Mouse (Mus musculus) bone marrow macrophage, adult 2 months (primary cell): ENCODE measurements at regions not wholly inside any gene's neighbourhood (a gene's known extent, or its start where the extent isn't known, plus 50 kb on each side); places are given as distances from the start of the nearest gene placed in this dataset.

Experiments
- H3K27ac ChIP-seq: 2 replicates; pipeline ENCODE4 v1.5.1; 2012; ENCODE audit warnings: low read depth, low read length; ENCODE audit not compliant: insufficient read depth
- H3K4me1 ChIP-seq: 2 replicates; pipeline ENCODE4 v1.6.1; 2012; ENCODE audit warnings: low read length; ENCODE audit not compliant: control insufficient read depth, insufficient read depth
- H3K4me3 ChIP-seq: 2 replicates; pipeline ENCODE4 v1.5.1; 2012; ENCODE audit warnings: mild to moderate bottlenecking, low read length, moderate library complexity; ENCODE audit not compliant: insufficient read depth
- CTCF ChIP-seq: IDR thresholded peaks from 2 replicates; pipeline ENCODE4 v1.5.1; 2012; ENCODE audit warnings: low read depth, mild to moderate bottlenecking, low read length, moderate library complexity
- POLR2A ChIP-seq: IDR thresholded peaks from 2 replicates; pipeline ENCODE4 v1.6.1; 2012; ENCODE audit warnings: mild to moderate bottlenecking, low read depth, low read length, borderline replicate concordance

DNA sequence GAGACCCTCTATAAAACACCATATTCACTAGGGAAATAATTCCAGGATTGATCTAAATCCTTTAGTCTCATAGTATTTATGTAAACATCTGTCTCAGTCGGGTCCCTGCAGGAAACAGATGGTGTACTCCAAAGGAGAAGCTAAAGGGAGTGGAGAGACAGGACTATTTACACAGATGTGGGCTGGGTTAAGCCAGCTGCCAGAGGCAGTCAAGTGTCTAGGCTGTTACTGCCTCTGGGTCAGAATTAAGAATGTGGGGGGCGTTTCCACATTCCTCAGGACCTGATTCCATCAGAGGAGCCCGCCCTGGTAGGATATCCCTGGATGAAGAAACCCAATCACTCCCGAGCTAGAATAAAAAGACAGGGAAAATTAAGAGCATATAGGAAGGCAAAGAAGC lies 380.2 kb upstream of the Auts2 start:
- Histone ChIP-seq H3K27ac (no peak overlapping the region), H3K4me3 (no peak overlapping the region), H3K4me1 (no peaks in the 10 kb centered on the region)
- TF ChIP-seq POLR2A (no peak), CTCF (no peak)

DNA sequence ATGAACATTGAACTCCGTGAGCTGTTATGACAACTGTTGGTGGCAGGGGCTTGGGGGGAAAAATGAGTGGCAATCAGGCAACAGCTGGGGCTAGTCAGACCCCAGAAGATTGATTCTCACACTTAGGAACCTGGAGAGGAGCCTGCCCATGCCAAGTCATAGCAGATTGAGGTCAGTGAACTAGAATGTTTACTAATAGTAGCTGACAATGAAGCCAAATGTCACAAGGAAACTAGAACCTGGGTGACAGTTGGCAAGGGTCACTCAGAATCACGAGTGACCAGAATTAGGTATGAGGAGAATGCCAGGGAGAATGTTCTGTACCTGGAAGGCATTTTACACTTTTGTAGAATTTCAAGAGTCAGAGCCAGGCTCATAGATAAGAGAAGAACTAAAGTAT lies 365.9 kb upstream of the Auts2 start:
- Histone ChIP-seq H3K4me1 (no peaks in the 10 kb centered on the region), H3K27ac (no peak overlapping the region), H3K4me3 (no peak overlapping the region)
- no peak for TF ChIP-seq POLR2A
- TF ChIP-seq CTCF, result no peak

DNA sequence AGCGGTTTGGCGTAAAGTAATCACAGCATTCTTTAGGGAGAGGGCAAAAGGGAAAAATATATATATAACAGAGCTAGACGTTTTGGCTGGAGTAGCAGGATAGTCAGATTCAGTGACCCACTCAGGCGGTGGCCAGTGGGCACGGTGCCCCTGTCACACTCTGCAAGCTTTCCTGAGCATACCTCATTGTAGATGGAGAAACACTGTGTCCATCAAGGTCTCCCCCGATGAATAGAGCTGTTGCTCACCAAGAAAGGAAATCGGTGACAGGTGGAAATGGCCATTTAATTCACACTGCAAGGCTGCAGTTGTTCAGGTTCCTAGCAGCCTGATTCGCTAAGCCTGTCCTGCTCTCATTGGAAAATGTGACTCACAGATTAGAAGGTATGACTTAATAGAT lies 365.1 kb upstream of the Auts2 start:
- Histone ChIP-seq H3K27ac (no peak overlapping the region), H3K4me1 (no peaks in the 10 kb centered on the region), H3K4me3 (no peak overlapping the region)
- TF ChIP-seq CTCF (no peak), POLR2A (no peak)

DNA sequence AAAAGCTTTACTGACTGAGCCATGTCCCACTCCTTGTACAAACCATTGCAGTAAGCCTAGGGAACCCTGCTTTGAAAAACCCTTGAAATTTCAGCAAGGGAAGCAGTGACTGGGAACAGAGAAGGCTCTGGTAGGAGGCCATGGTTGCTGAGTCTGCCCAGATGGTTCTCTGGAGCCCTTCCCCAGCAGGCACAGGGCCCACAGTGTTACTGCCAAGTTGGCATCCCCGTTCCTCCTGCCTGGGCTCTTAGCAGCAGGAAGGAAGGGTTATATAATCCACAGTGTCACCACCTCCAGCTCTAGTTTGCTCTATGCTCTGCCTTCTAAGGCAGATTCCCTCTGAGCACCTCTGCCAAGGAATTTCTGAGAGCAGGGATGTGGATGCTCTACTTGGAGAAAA lies 349.4 kb upstream of the Auts2 start:
- TF ChIP-seq CTCF (no peak), POLR2A (no peak)
- Histone ChIP-seq H3K4me3 (no peak overlapping the region), H3K27ac (no peak overlapping the region), H3K4me1 (no peaks in the 10 kb centered on the region)

DNA sequence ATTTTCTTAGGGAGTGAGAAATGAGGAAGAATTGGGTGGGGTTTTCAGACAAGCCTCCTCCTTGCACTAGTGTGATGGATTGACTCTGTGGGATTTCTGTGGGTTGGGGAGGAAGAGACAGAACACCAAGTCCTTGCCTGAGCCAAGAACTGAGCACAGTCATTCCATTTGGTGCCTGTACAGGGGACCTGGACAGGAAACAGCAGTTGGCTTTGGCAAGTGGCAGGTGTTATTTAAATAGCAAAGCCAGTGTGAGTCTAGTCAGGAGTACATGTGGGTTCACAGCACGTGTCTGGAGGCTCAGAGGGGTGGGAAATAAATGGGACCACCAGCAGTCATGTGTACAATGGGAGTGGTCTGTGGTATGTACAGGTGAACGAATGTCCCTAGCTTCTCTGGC lies 341.0 kb upstream of the Auts2 start:
- Histone ChIP-seq H3K27ac (no peak overlapping the region), H3K4me3 (no peak overlapping the region), H3K4me1 (no peaks in the 10 kb centered on the region)
- no peak for TF ChIP-seq POLR2A
- no peak for TF ChIP-seq CTCF

DNA sequence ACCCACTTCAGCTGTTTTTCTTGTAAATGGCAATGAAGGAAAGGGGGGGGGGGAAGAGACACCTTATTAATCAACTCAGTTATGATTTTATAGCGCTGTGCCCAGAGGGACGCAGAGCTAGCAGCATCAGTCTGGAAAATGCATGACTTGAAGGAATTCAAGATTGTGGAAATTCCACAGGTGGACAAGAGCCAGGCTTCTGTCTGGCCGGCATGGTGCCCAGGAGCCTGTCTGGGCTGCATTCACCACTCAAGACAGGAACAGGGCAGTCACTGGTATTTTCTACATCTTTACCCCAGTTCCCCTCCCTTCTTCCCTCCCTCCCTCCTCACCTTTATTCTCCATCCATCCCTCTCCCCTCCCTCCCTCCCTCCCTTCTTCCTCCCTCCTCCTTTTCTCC lies 339.1 kb upstream of the Auts2 start:
- H3K4me1 ChIP-seq, result no peaks in the 10 kb centered on the region
- no peak overlapping the region for H3K4me3 ChIP-seq
- TF ChIP-seq POLR2A (no peak), CTCF (no peak)
- H3K27ac ChIP-seq, result no peak overlapping the region

DNA sequence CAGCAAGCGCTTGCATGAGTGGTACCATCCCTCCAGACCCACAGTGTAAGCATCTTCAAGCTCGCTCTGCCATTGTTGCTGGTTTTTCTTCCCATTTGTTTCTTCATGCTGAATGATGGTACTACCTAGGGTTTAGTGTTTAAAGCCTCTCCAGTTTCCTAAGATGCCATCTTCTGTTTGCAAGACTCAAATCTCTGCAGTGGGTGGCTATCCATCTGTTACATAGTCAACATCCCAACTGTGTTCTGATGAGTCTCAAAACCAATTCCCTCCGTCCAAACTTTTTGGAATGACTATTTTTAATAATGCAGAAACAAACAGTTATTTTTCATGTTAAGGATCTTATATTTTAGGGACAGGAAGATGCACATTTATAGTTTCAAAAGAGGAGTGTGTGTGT lies 338.0 kb upstream of the Auts2 start:
- Histone ChIP-seq H3K27ac (no peak overlapping the region), H3K4me3 (no peak overlapping the region), H3K4me1 (no peaks in the 10 kb centered on the region)
- no peak for TF ChIP-seq POLR2A
- TF ChIP-seq CTCF, result no peak

DNA sequence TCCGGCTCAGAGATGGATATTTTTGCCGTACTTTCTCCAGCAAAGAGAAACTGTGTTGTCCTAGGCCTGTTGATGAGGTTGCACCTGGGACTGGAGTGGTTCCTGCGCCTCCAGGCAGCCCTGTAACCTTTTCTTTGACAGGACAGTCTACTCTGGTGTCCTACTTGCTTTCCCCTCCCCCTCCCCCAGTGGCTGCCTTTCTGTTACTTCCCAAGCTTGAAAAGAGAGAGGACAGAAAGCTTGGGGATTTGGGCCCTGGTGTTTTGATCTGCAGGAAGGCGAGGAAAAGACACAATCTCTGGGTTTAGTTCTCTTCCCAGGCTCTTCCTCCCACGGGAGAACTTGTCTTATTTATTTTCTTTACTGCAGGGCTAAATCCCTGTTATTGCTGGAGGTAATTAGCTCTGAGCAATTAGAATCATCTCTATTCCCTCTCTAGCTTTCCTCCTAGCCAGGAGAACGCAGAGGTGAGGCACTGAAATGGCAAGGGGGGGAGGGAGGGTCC lies 333.2 kb upstream of the Auts2 start:
- TF ChIP-seq CTCF, result no peak
- TF ChIP-seq POLR2A, result no peak
- Histone ChIP-seq H3K27ac (no peak overlapping the region), H3K4me3 (no peak overlapping the region), H3K4me1 (no peaks in the 10 kb centered on the region)

DNA sequence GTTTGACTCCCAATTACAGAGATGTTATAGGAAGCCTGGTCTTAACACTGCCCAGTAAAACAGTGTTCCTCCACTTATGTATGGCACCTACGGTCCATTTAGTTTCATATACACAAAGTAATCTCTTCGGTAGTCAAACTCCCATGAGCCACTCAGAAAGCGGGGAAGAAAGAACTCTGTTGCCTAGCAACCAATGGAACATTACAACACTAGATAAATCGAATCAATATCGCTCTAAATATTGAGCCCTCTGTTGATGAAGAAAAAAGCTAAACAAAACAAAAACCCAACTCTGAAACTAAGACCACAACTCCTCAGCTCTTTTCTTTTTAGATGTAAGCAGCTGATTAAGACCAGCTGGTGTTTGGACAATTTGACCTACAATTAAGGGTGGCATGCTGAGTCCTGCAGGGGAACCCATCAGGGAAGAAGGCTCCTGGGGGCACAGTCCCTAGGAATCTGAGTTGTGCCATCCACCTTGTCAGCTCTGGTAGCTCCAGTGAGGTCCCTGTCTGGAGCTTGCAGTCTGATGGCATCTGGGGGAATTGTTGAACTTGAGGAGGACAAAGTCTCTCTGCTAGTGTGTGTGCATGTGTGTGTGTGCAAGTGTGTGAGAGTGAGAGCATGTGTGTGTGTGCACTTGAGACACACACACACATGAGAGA lies 315.8 kb upstream of the Auts2 start:
- Histone ChIP-seq H3K4me3 (no peak overlapping the region), H3K4me1 (no peaks in the 10 kb centered on the region), H3K27ac (no peak overlapping the region)
- TF ChIP-seq POLR2A, result no peak
- TF ChIP-seq CTCF, result no peak

DNA sequence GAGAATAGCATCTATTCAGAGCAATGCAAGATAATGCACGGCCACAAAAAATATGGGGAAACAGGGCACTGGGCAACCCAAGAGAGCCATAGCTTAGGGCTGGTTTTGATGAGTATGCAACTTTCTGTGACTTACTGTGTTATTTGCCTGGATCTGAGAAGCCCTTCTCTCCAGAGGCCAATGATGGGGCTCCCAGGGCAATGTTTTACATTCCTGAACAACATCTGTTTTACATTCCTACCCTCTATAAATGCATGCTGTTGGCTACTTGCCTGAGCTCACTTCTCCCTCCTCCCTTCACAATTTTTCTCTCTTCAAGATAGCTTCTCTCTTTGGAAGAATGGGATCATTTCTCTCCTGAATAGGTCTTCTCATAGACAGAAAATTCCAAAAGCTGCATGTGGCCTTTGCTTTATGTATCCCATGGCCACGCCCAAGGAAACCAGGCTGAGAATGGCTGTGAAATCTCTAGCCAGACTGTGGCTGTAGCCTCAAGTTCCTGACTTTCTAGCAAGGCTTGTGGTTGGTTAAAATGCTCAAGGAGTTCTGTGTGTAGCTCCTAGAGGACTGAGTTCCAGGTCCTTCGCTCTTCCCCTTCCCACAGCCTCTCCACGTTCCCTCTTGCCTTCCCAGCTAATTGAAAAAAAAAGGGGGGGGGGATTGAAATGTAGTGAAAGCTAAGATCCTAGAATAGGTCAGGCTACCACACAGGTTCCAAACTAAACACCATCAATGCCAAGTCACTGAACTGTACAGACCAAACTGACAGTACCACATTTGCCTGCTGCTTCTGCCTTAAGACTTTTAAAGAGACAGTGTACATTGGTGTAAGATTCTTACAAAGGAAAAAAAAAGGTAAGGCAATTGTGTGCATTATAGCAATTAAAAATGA lies 312.7 kb upstream of the Auts2 start:
- no peak overlapping the region for H3K4me3 ChIP-seq
- H3K4me1 ChIP-seq, result no peaks in the 10 kb centered on the region
- TF ChIP-seq CTCF (no peak), POLR2A (no peak)
- no peak overlapping the region for H3K27ac ChIP-seq
